Mouse (Mus musculus) ovary, postnatal 14 days (tissue): ENCODE measurements around the gene Gm7544.
"Not testable (repeated sequence)": the region's sequence is repeated elsewhere in the genome, so short reads cannot be mapped to it uniquely, and the experiment has no call there.

Experiments
- DNase-seq: peaks from one replicate; pipeline ENCODE4 v3.0.0; 2022; ENCODE audit warnings: low spot score

Gene Gm7544

DNA sequence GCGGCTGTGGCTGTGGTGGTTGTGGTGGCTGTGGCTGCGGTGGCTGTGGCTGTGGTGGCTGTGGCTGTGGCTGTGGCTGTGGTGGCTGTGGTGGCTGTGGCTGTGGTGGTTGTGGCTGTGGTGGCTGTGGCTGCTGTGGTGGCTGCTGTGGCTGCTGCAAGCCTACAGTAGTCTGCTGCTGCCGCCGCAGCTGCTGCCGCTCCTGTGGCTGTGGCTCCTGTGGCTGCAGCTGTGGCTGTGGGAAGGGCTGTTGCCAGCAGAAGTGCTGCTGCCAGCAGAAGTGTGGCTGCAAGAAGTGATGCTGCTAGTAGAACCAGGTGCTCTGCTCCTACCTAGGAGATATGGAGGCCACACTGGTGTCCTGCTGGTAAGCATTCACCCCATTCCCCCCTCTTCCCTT, 42.4 kb downstream of the Gm7544 start:
- not testable (repeated sequence) for DNase-seq

DNA sequence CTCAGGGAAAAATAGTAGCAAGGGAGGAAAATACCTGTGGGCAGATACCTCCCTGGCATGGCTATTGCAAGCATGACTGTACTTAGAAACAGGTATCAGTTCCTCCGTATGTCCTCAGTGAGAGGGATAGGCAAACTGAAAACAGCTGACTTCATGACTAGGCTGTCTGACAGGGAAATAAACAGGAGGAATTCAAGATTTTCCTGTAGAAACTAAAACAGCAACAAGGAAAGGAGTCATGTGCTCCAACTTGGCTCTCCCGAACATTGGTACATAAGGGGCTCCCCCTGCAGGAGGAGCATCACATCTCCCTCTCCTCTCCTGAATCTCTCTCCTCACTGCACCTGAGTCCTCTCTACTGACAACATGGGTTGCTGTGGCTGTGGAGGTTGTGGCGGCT, 42.8 kb downstream of the Gm7544 start, which contains the start of gene A030005L19Rik:
A030005L19Rik (plus strand) TSS at position 301 of the 400 bp plus-strand sequence.
- DNase-seq, result no peak

DNA sequence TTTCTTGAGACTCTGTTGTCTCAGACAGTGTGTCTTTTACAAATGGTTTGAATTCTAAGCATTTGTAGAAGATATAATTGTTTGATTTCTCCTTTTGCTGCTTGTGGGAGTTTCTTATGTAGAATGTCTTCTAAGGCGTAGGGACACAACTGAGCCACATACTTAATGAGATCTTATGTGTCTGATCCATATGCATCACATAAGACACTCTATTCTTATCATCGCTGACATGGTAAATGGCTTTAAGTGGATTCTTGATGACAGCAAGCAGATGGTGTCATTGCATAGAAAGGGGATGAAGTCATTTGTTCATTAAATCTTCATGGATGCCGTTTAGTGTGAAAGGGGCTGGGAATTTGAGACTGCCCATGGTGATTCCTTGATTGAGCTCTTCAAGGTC, 49.9 kb downstream of the Gm7544 start:
- no peak for DNase-seq
